Mouse (Mus musculus): Measurements from ENCODE around the gene Zbtb7b.

The Zbtb7b gene

DNA sequence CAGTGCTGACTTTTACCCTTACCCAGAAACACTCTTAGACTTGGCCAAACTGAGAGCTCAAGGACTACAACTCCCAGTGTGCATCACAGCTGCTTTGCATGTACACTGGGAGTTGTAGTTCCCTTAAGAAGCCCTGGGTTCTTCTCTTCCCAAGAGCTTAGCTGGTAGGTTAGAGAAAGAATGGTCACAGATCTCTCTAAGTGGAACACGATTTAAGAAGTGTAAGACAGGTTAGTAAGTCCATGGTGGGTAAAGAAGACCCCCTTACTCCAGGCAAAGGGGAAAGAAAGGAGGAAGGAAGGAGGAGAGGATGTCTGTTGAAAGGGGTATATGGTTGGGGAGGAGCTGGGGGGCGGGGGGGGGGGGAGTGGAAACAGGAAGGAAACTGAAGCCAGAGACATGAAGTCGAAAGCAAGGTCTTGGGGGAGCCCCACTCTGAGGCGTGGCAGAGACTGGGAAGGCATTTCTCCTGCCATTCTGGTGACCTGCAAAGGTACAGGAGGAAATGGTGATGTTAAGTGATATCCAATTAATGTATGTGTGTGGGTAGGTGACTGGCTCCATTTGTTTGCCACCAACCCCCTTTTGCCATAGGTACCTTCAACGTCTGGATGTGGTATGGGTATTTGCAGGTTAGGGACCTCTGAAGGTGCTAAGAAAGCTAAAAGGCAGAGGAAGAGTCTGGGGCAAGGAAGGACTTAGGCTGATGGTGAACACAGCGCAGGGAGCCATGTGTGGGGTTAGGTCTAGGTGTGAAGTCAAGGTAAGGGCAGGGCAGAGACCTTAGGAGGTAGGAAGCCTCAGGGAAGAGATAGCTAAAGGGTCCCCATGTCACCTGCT is 5.5 kb downstream of the Zbtb7b start:
- peak; percentile 52 for DNase-seq

DNA sequence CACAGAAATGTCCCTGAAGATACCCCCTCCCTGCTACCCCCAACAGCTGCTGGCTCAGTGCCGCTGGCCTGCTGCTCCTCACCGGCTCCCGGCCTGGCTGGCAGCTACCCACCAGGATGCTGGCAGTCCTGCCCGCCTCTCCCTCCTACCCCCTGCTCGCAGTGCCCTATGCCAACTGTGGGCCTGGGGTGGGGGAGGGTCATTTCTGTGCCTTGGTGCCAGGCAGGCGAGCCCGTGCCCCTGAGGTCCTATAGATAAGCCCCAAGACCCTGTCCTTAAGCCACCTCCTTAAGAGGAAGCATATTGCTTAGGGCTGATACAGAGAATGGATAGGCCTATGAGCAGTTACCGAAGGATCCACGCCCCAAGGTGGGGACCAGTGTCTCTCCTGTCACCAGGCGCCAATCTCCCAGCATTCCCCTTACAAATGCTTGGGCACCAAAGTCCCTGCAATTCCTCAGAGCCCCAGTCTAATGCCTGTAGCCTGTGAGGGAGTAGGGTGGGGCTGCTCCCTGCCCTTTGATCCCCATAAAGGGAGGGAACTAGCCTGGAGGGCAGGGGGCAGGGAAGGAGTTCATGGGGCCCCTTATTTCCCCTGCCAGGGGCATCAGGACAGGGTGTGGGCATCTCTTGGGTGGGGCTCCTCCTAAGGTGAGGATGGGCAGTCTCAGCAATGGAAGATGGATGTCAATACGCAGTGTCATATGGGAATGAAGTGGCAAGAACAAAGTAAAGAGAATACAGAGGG is 6.3 kb downstream of the Zbtb7b start:
- peak; percentile 76 for DNase-seq

DNA sequence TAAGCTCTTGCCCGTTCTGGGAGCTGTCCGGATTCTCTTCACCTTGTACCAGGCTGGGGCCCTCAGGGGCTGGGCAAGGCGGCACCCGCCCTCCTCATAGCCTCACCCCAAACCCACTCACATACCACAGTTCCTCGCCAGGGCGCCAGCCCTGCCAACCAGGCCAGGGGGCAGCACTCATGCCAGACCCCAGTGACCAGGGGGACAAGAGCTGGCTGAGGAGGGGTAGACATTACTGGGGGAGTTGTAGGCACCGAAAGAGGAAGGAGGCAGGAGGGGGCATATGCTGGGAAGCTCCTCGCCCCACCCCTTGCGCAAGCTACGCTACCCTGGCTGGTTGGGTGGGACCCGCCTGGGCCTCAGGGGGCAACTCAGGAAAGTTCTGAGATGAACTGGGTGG is 6.9 kb downstream of the Zbtb7b start:
- peak; percentile 71 for DNase-seq

DNA sequence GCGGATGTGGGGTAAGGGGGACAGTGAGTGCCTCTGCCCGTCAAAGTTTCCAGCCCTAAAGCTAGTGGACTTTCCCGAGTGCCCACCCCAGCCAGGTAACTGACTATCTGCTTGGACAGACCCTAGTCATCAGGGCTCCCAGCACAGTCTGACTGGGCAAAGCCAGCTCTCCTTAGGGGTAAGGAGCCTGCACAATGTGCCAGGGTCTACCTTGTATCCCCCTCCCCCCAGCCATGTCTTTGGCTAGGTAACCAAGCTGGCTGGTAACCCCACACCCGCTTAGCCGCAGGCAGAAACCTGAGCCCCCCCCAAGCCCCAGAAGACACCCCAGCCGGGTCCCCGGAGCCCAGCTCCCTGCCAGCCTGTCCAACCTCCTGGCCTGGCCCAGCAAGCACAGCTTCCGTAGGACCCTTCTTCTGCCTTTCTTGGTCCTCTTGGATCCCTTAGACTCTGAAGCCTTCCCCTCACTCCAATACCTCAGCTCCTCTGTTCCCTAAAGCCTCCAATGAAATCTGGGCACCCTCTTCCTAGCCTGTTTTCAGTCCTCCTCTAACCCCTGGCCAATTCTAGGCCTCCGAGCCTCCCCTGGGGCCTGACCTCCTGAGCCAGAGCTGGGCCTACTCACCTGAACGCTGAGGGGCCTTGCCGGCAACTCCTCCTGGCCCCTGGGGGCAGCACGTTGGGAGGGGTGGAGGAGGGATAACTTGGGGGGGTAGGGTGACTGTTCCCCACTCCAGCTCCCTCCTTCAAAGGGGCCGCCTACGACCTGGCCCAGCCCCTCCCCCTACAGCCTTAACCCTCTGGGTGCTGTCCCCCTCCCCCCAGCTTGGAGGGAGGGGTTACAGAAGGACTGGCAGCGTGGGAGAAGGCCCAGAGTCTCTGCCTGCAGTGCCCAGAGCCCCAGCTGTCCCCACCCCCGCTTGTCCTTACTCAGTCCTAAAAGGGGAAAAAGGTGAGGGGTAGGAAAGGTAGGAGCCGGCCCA is 7.8 kb downstream of the Zbtb7b start:
- peak; percentile 63 for DNase-seq

DNA sequence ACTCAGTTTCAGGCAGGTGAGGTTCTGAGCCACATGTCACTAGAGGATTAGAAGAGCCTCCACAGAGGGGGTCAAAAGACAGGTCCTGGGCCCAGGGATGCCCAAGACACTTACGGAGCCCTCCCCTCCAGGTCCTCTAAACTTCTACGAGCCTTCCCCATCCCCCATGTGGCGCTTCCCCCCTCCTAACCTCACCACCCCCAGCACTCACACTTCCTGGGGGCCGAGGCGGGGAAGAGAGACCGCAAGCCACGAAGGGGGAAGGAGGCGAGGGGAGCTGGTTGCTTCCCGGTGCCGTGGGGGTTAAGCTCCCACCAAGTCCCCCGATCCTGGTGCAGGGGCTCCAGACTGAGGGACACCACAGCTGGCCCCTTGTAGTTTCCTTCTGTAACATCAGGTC is 9.1 kb downstream of the Zbtb7b start:
- no peak for DNase-seq

DNA sequence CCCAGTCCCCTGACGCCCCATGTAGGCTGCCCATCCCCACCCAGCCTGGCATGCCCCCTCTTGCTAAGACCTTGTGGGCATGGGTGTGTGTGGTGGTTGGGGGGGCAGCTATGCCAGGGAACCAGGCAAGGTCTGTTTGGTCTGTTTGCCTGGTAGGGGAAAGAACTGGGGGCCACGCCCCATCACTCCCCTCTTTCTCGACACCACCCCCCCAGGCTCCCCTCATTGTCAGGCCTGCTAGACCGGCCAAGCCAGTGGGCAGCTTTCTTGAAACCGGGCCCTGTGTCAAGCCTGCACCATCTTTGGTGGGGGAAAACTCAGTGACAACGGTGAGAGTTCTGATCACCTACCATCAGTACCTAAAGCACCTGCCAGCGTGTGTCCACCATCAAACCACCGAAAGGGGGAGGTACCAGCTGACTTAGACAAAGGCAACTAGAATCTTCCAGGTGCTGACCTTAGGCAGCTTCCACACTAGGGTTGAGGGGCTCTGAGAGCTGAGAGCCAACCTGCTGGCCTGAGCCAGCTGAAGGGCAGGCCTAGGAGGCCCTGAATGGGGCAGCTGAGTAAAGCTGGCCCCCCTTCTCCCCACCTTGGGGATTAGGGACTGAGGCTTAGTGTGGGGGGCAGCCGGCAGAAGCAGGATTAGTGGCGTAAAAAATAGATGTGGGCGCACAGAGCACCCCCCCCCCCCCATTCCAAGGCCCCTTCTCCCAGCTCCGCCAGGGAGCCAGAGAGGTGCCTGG is 10.1 kb downstream of the Zbtb7b start:
- DNase-seq, result no peak

DNA sequence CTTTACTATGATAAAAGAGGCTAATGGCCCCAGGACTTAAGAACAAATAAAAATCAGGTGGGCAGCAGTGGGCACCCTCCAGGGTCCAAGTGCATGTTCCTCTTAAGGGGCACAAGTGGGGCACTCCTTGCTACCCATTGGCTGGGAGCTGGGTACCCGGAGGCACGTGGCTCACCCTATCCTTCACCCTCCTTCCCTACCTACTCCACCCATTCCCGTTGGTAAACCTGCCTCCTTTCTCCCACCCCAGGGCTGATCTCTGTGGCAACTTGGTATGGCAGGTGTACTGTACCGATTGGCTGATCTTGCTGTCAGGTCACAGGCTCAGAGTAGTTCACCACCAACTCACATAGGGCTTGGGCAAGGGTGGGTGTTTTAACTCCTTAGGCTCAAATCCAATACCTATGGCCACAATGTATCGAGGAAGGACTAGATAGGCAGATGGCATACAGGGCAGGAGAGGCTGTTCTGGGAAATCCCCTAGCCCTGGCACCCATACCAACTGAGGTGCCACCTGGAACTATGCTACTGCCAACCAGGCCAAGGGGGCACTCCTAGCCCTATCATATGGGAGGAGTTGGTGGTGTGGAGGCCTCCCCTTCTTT is 10.8 kb downstream of the Zbtb7b start:
- DNase-seq, result peak; percentile 50

DNA sequence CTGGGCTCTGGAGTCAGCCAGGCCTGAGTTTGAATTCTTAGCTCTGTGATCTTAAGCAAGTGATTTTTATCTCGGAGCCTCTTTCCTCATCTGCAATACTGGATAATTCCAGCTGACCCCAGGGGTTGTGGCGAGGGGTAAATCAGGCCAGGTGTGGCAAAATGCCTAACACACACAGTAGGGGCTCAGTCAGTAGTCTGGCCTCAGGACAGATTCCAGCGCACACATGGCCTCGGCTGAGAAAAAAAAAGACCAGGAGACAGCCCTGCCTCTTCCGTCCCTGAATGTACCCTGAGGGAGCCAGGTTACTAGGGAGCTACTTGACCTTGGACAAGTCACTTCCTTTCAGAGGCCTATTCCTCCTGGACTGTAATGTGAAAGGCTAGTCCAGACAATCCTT is 11.6 kb downstream of the Zbtb7b start:
- DNase-seq, result no peak

DNA sequence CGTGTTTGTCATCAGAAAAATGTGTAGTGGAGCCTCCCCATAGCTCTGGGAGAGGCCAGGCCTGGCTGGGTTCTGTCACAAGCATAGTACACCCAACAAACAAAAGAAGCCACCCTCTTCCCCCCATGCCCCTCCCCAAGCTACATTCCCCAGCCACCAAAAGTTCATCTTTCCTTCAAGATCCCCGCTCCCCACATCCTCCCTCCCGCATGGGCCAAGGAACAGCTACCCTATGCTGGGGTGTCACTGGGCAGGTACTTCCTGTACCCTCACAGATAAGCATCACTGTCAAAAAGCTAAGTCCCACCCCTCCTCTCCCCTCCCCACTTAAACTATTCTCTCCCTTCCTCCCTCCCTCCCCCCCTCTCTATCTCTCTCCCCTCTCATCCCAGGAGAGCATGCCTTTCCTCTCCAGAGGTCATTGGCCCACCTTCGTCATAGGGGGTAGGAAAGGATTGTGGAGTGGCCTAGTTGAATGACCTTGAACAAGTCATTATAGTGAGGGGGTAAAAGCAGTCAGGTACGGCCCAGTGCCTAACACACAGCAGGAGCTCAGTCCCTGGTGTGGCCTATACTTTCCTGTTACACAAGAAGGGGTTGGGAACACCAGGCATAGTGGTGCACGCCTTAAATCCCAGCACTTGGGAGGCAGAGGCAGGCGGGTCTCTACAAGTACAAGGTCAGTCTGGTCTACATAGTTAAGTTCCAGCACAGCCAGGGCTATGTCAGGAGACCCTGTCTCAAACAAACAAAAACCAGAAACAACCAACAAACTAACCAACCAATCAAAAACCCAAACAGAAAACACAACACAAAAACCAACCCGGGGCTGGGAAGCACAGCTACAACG is 12.3 kb downstream of the Zbtb7b start:
- DNase-seq, result no peak

DNA sequence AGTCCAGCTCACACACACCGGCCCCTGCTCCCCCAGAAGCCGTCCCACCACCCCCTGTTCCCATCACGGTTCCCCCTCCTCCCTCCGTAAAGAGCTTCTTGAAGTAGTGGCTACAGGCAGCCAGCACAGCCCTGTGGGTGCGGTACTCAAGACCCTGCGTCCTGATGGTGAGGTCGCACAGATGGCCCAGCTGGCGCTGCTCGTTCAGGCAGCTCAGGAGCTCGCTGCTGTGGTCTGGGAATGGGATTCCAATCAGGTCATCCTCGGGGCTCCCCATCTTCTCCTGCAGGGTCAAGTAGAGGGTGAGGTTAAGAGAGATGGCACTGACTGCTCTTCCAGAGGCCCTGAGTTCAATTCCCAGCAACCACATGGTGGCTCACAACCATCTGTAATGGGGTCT is 13.3 kb downstream of the Zbtb7b start:
- DNase-seq, result no peak

DNA sequence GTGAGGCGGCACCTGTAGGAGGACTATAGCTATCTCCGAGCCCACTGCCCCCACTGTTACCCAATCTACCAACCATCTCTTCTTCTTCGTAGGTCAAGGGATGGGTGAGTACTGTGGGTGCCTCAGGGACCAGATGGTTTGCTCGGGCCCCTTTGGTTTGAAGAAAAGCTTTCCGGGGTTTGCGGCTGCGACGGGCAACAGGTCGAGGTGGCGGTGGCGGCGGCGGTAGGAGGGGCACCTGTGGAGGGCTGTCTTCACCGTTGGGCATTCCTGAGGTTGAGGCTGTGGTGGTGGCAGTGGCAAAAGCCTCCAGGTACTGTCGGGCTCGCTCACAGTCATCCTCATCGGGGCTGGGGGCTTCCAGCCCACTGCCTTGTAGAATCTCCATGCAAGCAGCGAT is 13.9 kb downstream of the Zbtb7b start:
- DNase-seq, result no peak

DNA sequence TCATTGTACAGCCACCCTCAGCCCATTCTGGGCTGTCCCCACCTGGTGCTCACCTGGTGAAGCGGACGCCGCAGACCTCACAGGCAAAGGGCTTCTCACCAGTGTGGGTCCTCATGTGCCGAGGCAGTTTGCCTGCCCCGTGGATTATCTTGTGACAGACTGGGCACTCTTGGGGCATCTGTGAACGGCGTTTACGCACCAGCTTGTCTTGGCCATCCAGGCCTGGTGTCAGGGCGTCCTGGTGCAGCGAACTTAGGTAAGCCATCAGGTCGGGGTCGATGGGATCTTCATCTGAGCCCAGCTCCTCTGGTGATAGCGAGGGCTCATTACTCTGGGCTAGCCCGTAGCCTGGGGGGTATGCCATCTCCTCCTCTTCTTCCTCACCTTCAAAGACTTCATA is 14.3 kb downstream of the Zbtb7b start:
- DNase-seq, result no peak

DNA sequence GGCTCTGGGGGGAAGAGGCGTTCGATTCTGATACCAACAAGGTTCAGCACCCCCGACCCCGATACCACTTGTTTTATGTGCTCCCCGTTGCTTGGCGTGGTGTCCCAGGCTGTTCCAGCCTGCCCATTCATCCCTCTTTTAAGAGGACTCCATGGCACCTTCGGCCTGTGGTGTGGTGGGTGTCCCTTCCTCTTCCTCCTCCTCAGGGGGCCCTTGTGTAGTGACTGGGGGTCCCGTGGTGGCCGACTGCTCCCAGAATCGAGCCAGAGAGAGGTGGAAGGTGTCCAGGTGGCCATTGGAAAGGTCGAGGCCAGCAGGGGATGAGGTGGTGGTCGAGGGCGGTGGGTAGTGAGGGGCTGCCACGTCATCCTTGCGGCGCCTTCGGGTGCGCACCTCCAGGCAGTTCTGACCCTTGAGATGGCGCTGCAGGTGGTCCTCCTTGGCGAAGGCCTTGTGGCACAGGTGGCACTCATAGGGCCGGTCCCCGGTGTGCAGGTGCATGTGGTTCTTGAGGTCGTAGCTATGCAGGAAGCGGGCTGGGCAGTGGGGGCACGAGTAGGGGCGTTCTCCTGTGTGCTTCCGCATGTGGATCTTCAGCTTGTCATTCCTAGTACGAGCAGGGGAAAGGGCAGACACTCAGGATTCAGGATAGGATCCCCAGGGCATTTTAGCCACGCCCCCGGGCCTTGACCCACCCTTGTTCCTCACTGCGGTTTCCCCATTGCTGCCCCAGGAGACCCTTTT is 15.0 kb downstream of the Zbtb7b start:
- peak; percentile 41 for DNase-seq

DNA sequence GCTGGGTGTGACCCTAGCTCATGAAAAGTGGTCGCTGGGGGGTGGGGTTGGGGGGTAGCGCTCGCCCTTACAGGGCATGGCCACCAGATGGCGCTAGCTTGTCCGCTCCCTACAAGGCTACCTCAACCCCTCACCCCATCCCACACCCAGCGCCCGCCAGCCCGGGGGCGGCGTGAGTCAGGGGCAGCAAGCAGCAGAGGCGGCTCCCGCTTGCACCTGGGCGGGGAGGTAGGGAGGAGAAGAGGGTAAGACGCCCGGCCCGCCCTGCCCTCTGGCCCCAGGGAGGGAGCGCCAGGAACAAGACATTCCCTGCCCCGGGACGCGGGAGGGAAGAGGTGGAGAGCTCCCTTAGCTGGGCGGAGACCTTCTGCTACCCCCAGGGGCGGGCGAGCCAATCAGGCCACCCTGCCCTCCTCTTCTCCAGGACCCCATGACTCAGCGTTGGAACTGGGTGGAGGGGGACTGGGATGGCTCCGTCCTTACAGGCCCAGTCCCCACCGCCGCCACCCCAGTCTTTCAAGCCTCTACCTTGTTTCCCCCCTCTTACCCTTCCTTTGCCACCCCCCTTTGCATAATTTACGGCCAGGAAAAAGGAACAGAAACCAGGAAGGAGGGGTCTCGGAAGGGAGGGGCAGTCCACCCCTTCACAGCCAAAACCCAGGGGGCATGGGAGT is 16.0 kb downstream of the Zbtb7b start:
- DNase-seq, result peak; percentile 66

DNA sequence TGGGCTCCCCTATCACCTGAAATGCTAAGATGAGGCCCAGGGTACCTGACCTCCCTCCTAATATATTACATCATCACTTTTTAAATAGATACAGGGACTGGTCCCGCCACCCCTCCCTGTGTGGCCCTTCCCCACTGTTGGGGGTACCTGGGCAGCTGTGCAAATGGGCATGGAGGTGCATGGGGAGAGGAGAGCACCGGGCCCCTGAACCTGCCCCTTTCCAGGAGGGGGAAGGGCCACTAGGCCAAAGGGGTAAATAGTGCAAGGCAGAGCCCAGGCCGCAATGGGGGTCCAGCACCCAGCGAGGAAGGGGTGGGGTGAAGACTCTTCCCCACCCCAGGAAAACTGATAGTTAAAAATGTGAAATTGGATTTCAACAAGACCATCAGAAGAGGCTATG is 16.7 kb downstream of the Zbtb7b start:
- DNase-seq, result peak; percentile 43

DNA sequence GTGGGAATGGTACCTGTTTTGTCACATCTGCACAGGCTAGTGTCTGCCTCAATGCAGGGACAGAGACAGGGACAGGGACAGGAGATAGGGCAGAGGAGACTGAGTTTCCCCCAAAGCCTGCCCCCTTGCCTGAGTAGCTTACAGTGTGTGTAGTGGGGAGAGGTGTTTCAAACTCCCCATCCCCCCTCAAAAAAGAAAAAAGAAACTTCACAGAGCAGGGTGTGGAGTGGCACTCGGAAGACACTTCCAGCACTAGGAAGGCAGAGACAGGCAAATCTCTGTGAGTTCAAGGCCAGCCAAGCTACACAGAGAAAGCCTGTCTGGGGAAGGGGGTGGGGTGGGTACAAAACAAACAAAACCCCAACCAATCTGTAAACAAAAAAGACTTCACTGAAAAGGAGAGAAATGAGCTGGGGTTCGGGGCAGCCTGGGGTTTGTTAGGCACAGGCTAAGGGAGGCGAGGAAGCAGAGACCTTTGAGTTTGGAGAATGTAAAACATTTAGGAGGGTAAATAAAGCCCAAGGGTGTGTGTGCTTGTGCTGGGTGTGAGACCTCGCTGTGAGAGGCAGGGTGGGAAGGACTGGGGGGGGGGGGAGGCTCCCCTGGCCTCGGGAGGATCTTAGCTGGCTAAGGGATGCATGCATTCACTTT is 20.9 kb downstream of the Zbtb7b start:
- DNase-seq, result no peak

DNA sequence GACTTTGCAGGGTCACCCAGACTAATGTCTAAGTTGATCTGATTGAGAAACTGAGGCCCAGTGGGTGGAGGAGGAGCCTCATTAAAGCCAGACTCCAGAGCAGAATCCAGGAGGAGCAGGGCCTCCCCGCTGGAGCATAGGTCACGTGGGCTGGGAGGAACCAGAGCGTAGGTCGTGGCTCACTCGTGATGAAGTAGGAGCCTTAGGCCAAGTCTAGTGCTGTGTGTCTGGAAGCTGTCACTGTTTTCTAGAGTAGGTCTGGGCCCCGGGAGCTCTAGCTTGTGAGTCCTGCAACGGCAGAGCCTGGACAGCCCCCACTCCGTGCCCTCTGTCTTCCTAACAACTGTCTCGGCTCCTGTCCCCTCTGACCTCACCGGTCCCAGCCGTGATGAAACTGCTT is 27.2 kb downstream of the Zbtb7b start:
- DNase-seq, result no peak

DNA sequence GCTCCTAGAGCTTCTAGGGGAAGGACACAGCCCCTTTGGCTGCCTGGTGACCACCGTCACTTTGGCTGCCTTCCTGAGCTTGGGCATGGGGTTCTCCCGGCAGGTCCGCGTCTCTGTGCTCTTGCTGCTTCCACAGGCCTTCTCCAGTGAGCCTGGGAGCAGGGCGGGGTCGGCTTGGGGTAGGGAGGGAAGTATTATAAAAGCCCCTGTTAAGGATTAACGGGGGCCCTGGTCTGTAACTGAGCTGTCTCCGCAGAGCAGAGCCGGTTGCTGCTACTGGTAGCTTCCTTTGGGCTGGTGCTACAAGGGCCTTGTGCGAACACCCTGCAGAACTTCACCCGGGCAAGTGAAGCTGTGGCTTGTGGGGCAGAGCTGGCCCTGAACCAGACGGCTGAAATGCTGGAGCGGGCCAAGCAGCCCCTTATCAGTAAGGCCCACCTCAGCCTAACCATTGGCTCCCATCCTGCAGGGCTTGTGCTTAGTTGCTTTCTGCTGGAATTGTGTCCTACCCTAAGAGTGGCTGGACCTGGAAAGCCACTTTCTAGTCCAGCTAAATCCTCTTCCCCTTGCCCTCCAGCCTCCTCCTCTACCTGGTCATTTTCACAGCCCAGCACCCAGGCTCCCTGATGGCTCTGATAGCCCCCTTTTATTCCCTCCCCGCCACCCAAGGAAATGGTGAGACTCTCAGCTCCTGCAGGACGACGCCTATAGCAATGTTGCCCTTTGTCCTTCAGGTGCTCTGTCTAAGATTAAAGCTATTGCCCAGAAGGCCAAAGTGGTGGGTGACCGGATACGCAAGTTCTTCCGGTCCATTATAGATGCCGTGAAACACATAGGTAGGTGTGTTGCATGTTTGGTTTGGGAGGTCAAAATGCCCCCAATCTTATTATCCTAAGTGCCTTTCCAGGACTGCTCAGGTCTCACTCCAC is 28.8 kb downstream of the Zbtb7b start:
- DNase-seq, result no peak

Data from cerebellum, adult 9-11 months (tissue).